Mouse (Mus musculus) urinary bladder, adult 2 months (tissue): ENCODE results near the gene Olfr1032. TPM values are rescaled to one million over a fixed set of nuclear protein-coding genes. Genes with fewer than 3 reads are reported as not detected.
"Not testable (repeated sequence)": the region's sequence is repeated elsewhere in the genome, so short reads cannot be mapped to it uniquely, and the experiment has no call there.

Source experiments
- DNase-seq: peaks from one replicate; pipeline ENCODE4 v3.0.0; 2022; ENCODE audit warnings: low spot score
- polyA plus RNA-seq: library from polyadenylated mRNA; depleted of rRNA; stranded (reverse); fragments of >200 nt; gene quantifications from 2 replicates; pipeline ENCODE4 v1.2.3, GENCODE M21; 2012; rRNA removed

The Olfr1032 gene
- polyA plus RNA-seq = not detected in 2 replicates

DNA sequence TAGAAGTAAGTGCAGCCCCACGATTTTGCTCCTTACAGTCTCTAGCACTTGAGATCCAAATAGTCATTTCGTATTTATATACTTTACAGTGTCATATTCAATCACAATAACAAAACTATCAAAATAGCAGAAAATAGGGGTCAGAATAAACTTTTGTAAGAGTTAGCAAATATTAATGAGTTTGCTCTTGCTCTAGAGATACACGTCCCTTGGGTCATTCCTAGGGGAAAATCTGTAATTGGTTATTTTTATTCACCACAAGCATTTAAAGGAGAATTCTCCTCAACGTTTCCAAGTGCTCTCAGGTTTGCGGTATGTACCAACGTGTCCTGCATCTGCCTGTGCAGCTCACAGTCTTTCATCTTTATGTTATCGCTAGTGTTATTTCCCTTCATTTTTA, at the start of gene Olfr1032:
Gene Olfr1032 (plus strand): TSS at position 301 of the 400 bp plus-strand sequence.
- DNase-seq = no peak

- no peak for DNase-seq
Measured at GRCm38 (mm10) chr2:85973595-85973994, 31.7 kb upstream of the Olfr1032 start, which contains the start of gene Olfr1029. Gene Olfr1029 (plus strand): TSS chr2:85973895.

- DNase-seq = no peak
Measured at GRCm38 (mm10) chr2:85978976-85979375, 26.4 kb upstream of the Olfr1032 start, which contains the start of gene Olfr1030. Gene Olfr1030 (plus strand): TSS chr2:85979276.

DNA sequence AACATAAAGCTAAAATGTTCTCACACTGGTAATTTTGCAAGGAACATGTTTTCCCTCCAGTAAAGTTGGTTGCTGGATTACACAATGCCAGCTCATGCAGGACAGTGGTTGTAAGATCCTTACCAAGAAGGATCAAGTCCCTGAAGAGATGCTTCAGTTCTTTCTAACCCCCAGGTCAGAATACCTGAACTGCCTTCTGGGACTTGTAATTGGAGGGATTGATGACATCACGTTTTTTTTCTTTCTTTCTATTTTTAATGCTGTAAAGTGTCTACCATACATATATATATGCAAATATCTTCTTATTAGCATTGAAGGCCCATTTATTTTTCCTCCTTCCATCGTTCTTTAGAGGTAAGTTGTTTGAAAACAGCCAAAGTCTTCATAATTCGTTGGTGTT, 15.3 kb upstream of the Olfr1032 start, which contains the start of gene Olfr1031:
Gene Olfr1031 (plus strand): TSS at position 301 of the 400 bp plus-strand sequence.
- DNase-seq = no peak

DNA sequence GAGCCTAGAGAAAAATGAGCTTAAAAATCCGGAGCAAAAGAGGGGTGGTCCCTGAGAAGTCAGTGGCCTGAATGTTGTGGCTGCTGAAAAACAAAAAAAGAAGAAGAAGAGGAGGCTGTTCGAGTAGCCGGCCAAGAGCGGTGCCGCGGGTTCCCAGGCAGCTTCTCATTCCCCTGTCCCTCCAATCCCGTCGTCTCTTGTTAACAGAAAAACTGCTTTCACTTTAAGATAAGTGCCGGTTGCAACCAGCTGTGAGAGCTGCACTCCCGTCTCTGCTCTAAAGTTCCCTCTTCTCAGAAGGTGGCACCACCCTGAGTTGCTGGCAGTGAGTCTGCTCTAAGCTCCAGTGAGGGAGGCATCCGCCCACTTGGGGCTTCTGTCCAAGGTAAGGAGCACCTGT, 15.1 kb downstream of the Olfr1032 start, which contains the start of gene Olfr1033:
Gene Olfr1033 (plus strand): TSS at position 228 of the 400 bp plus-strand sequence.
- DNase-seq = not testable (repeated sequence)

DNA sequence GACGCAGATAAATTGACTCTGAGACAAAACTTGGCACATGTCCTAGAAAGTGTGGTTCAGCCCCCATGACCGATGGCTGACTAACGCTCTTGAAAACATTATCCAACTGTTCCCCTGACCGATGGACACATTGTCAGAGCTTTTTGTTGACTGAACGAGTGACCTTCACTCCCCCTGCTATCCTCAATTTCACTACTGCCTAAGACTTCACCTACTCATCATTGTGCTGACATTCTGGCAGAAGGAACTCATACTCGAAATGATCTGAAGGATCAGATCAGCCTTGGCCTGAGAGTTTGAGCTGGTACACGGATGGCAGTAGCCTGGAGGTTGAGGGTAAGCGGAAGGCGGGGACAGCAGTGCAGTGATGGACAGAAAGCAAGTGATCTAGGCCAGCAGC, 16.2 kb downstream of the Olfr1032 start:
- DNase-seq = not testable (repeated sequence)

- no peak for DNase-seq
Measured at GRCm38 (mm10) chr2:86045561-86045960, 40.2 kb downstream of the Olfr1032 start, which contains the start of gene Olfr1034. Gene Olfr1034 (plus strand): TSS chr2:86045861.

DNA sequence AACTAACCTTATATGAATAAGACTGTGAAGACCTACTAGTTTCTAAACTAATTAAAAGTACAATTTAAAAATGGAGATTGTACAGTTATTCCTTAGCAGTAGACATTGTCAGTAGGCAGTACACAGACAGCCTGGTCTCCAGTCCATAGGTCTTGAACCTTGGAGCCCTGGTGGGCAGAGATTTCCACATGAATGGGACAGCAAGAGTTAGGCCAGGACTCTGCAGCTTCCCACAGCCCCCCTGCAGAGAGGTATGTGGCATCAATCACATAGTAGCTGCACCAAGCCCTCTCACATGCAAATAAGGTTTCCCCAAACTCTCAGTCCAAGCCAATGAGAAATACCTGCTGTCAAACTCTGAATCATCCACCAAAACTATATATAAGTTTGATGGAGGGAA, 45.4 kb downstream of the Olfr1032 start:
- not testable (repeated sequence) for DNase-seq

Other genes starting within 250 kb of the Olfr1032 start
- gene Olfr1012, start 242.8 kb upstream of the Olfr1032 start, polyA plus RNA-seq = not detected in 2 replicates
- gene Olfr1013, start 238.4 kb upstream of the Olfr1032 start, polyA plus RNA-seq = not detected in 2 replicates
- not detected in 2 replicates for gene Olfr1014, start 232.8 kb upstream of the Olfr1032 start, polyA plus RNA-seq
- not detected in 2 replicates for gene Olfr1015, start 223.5 kb upstream of the Olfr1032 start, polyA plus RNA-seq
- gene Olfr1016, start 203.0 kb upstream of the Olfr1032 start, polyA plus RNA-seq = not detected in 2 replicates
- gene Olfr1018, start 187.1 kb upstream of the Olfr1032 start, polyA plus RNA-seq = not detected in 2 replicates
- gene Olfr1019, start 160.1 kb upstream of the Olfr1032 start, polyA plus RNA-seq = not detected in 2 replicates
- not detected in 2 replicates for gene Olfr1020, start 158.5 kb upstream of the Olfr1032 start, polyA plus RNA-seq
- gene Olfr1022, start 136.9 kb upstream of the Olfr1032 start, polyA plus RNA-seq = not detected in 2 replicates
- gene Olfr1023, start 119.9 kb upstream of the Olfr1032 start, polyA plus RNA-seq = not detected in 2 replicates
- not detected in 2 replicates for gene Olfr1024, start 100.5 kb upstream of the Olfr1032 start, polyA plus RNA-seq
- gene Olfr1025-ps1, start 90.3 kb upstream of the Olfr1032 start, polyA plus RNA-seq = not detected in 2 replicates
- not detected in 2 replicates for gene Olfr1026, start 84.0 kb upstream of the Olfr1032 start, polyA plus RNA-seq
- gene Olfr1028, start 55.1 kb upstream of the Olfr1032 start, polyA plus RNA-seq = not detected in 2 replicates
- 0.04 TPM in 1 of 2 replicates, not detected in the other for gene Olfr1029, start 31.6 kb upstream of the Olfr1032 start, polyA plus RNA-seq
- gene Olfr1030, start 26.3 kb upstream of the Olfr1032 start, polyA plus RNA-seq = not detected in 2 replicates
- gene Olfr1031, start 15.2 kb upstream of the Olfr1032 start, polyA plus RNA-seq = not detected in 2 replicates
- 3.9 and 4.5 TPM in 2 replicates for gene Olfr1033, start 15.1 kb downstream of the Olfr1032 start, polyA plus RNA-seq
- 0.68 and 0.85 TPM in 2 replicates for gene Olfr1034, start 40.3 kb downstream of the Olfr1032 start, polyA plus RNA-seq
- gene Olfr1036, start 68.5 kb downstream of the Olfr1032 start, polyA plus RNA-seq = not detected in 2 replicates
- not detected in 2 replicates for gene Olfr1037, start 81.8 kb downstream of the Olfr1032 start, polyA plus RNA-seq
- not detected in 2 replicates for gene Olfr1039, start 130.4 kb downstream of the Olfr1032 start, polyA plus RNA-seq
- not detected in 2 replicates for gene Olfr1040, start 141.2 kb downstream of the Olfr1032 start, polyA plus RNA-seq
- not detected in 2 replicates for gene Olfr1042, start 156.3 kb downstream of the Olfr1032 start, polyA plus RNA-seq
- not detected in 2 replicates for gene Olfr1043, start 162.0 kb downstream of the Olfr1032 start, polyA plus RNA-seq
- not detected in 2 replicates for gene Olfr1044, start 172.3 kb downstream of the Olfr1032 start, polyA plus RNA-seq
- not detected in 2 replicates for gene Olfr52, start 180.1 kb downstream of the Olfr1032 start, polyA plus RNA-seq
- gene Olfr1045, start 197.5 kb downstream of the Olfr1032 start, polyA plus RNA-seq = not detected in 2 replicates
- not detected in 2 replicates for gene Olfr1046, start 213.8 kb downstream of the Olfr1032 start, polyA plus RNA-seq
- not detected in 2 replicates for gene Olfr1047, start 225.9 kb downstream of the Olfr1032 start, polyA plus RNA-seq
- not detected in 2 replicates for gene Olfr1048, start 234.7 kb downstream of the Olfr1032 start, polyA plus RNA-seq